Mouse (Mus musculus): Measurements from ENCODE around the gene Slc4a1ap. TPM values are rescaled to one million over a fixed set of nuclear protein-coding genes. Genes with fewer than 3 reads are reported as not detected.
"Not testable (repeated sequence)": the region's sequence is repeated elsewhere in the genome, so short reads cannot be mapped to it uniquely, and the experiment has no call there.

Slc4a1ap gene
- total RNA-seq, 4 experiments from 2014 or later, result 48.2 to 53.6 (median 51.4) TPM

DNA sequence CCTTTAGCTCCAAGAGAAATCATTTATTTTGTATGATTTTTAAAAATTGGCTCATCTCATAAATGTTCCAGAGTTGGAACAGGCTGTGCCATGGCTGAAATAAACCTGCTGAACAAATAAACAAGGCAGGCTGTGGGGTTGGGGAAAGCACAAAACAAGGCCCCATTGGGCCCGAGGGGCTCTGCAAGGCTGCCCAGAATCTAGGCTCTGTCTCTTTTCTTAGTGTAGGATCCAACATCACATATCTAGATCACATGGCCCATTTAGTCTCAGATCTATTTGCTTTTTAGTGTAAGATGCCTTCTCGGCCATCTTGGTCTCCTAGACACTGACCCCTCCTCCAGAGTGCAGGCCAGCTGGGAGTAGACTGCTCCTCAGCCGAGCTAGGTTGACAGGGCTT is 39.7 kb downstream of the Slc4a1ap start:
- no peak for DNase-seq (ENCODE audit: low spot score in 2 of 2)

DNA sequence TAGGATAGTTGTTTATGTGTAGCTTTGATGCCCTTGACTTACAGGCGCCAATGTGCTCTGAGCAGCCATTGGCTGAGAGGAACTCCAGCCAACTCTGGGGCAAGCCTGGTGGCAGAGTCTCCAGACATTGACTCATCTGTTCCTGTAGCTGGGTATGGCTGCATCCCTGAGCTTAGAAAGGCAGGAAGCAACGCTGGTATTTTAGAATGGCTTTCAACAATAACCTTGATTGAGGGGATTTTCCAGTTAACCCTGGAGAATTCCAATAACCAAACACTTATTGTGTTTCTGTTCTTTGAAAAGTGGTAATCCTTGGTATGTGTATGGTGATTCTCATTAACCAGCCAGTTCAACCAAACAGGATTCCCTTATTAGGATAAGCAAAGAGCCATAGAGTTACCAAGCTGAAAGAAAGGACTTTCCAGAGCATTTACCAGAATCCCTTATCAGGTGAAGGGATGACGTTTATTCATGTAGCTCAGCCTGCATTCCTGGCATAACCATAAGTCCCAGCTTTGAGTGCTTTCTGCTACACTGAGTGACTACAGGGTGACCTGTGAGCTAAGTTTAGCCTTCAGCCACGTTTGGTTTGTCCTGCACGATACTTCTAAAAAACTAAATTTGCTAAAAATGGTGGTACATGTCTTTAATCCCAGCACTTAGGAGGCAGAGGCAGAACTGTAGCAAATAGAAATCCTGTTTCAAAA is 41.3 kb downstream of the Slc4a1ap start:
- no peak for DNase-seq (ENCODE audit: low spot score in 2 of 2)

DNA sequence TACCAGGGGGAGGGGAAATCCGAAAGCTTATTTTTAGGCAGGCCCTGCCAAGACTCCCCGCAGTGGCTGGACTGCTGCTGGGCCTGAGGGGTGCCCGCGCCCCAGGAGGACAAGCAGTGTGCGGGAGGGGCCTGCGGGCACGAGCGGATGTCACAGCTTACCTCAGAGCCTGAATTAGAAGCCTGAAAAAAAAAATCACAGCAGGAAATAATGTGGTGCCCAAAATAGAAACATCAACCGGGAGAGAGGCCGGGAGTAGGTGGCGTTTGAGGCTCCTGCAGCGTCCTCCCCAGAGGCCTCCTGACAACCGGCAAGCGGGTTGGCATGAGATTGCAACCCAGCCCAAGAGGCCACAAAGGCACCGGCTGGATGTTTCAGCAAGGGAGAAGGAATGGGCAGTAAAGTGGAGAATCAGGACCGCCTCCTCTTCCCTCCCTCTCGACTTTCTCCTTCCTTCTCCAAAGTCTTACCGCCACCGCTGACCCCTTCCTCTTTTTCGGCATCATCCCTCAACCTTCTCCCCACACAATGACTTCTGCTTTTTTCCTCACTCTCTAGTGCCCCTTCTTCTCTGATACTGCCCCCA is 44.3 kb downstream of the Slc4a1ap start:
- peak in 1 of 2 experiments; percentile 67 for DNase-seq (ENCODE audit: low spot score in 2 of 2)

DNA sequence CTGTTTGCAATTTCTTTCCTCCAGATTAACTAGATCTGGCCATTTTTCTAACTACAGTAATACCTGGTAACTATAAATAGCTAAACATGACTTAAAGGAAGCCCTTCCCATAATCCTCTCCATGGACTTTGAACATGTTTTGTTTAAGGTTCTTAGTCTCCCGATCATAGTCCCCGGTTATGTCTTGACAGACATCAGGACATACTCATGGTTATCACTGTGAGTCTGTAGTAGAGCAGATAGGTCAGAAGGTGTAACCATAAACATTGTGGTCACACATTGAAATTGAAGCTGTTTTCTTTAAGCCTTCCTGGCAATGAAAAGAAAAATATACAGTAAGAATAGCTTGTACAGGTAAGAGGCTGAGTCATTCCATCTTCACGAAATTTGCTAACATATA is 46.9 kb downstream of the Slc4a1ap start:
- no peak for DNase-seq (ENCODE audit: low spot score in 2 of 2)

DNA sequence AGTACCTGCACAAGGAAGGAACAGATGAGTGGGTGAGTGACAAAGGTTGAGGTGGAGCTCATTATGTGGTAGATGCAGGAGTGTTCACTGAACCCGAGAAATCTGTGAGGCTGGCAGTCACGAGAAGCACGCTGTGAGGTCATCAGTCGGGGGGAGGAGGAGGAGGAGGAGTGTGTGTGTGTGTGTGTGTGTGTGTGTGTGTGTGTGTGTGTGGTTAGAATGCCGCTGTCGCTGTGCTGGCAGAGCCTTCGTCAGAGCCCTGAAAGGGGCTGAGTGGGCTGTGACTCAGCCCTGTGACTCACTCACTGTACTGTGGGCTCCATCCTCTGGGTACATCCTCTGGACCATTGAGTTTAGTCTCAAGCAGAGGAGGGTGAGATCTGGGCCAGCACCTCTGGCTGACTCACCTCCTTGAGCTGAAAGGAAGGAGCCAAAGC is 49.8 kb downstream of the Slc4a1ap start:
- peak in 1 of 2 experiments; percentile 89 for DNase-seq (ENCODE audit: low spot score in 2 of 2)

DNA sequence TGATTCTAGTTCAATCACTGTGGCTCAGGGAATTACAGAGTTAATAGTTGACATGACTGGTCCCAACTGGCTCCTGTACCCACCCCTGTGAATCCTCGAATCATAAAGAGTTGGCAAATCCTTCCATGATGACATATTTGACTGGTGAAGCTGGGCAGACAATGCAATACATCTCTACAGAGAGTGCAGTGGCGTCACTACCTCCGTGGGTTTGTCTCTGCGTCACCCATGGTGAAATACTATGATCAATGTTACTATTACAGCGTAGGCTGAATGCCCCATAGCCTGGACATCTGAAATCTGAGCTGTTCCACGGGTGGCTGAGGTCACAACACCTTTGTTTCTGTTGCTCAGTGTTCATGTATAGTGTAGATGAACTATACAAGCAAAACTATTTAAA is 54.5 kb downstream of the Slc4a1ap start:
- DNase-seq (ENCODE audit: low spot score in 2 of 2), result no peak

DNA sequence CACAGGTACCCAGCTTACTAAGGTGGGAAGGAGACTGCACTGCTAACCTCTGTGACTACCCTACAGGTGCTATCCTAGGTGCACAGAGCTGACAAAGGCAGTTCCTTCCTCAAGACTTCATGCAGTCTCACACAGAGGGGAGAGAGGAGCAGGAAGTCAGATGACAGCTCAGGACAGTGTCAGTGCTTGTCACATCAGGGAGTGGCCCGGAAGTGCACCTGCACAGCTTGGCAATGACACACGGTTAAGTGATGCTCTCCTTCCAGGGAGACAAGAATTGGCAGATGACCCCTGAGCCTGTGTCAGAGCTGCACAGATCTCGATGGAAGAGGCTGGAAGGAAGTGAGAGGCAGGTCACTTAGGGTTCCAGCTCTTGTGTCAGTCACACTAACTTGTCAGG is 55.1 kb downstream of the Slc4a1ap start:
- no peak for DNase-seq (ENCODE audit: low spot score in 2 of 2)

DNA sequence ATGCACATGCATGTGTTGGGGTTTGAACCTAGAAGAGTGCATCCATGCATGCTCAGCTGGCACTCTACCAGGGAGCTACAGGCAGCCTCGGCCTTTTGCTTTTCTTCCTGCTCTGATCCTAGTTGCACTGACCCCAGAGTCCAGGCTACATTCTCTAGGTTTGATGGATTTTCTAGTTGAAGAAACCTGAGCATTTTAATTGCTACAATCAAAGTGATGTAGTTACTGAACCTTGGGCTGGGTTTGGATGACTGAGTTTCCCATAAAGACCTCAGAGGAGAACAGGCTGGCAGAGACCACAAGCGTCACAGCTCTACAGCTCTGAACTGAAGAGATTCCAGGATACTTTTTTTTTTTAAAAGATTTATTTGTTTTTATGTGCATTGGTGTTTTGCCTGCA is 56.5 kb downstream of the Slc4a1ap start:
- no peak for DNase-seq (ENCODE audit: low spot score in 2 of 2)

DNA sequence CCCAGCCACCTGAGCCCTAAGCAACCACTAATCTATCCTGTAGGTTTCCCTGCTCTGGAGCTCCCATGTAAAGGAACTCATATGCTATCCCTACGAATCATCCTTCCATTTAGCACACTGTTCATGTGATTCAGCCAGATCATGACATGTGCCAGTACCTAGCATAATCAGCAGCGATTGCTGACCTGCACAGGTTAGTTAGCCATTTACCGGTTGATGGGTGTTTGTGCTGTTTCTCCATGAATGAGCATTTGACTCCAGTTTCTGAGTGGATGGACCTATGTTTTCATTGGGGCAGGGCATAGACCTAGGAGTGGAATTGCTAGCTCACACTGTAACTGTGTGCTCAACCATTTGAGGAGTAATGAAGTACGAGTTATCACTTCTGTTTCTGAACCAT is 58.7 kb downstream of the Slc4a1ap start:
- DNase-seq (ENCODE audit: low spot score in 2 of 2), result no peak

DNA sequence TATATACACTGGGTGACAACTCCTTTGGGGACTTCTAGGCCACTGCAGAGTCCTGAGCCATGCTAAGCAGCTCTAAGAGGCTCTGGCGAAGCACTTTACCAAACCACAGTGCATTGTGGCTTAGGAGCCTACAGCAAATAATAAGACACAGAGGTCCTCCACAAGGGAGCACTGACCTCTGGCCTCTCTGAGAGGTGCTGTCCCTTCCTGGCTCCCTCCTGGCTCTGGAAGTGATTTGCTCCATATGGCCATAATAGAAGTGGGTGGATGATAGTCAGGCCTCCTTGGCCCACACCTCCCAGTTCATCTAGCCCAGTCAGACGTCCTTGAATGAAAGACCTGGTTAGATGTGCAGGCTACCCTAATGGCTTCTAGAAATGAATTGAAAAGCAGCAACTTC is 61.2 kb downstream of the Slc4a1ap start:
- no peak for DNase-seq (ENCODE audit: low spot score in 2 of 2)

DNA sequence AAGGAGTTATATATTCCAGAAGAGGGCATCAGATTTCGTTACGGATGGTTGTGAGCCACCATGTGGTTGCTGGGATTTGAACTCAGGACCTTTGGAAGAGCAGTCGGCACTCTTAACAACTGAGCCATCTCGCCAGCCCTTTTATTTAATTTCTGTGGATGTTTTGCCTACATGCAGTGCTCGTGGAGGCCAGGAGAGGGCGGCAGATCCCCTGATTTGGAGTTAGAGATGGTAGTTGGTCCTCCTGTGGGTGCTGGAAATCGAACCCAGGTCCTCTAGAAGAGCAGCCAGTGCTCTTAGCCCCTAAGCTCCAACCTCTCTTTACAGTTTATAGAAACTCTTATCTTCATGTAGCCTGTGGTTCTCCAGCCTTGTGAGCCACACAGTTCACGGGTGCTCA is 61.9 kb downstream of the Slc4a1ap start:
- not testable (repeated sequence) for DNase-seq (ENCODE audit: low spot score in 2 of 2)

DNA sequence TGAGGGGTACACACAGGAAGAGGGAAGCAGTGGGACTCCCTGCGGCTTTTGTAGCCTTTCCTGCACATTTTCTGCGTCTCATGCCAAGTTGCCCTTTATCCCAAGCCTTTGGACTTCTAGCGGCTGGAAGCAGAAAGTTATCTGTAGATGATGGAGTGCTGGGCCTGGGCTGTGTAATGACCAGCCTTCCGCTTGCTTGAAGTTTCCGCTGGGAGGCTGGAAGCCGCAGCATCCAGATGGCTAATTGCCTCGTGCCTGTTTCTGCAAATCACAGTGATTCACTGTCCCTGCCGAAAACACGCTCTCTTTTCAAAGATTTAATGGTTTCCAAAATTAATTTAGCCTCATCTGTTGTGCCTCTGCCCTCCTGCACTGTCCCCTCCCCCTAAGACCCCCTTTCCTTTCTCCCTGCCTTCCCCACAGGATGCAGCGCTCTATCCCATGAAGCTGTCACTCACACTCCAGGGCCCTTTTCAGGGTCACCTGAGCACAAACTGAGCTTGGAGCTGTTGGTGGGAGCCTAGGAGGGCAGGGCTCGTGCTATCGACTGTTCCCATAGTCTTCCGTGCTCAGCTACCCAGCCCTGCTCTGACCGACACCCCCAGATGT is 63.0 kb downstream of the Slc4a1ap start:
- peak in 1 of 2 experiments; percentile 32 for DNase-seq (ENCODE audit: low spot score in 2 of 2)

DNA sequence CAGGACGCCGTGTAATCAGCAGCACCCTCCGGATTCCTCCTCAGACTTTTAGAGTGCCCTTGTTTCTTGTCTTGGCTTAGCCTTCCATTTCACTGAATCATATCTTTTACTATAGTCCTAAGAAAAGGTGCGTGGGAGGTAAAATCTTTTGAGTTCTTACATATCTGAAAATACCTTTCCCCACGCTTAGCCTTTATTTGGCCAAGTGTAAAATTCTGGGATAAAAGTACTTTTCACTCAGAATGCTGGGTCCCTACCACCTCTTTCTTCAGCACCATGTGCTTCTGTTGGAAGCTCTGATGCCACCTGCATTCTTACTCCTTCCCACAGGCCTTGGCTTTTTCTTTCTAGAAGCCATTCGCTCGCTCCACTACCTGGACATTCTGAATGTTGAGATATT is 64.3 kb downstream of the Slc4a1ap start:
- DNase-seq (ENCODE audit: low spot score in 2 of 2), result peak in 1 of 2 experiments; percentile 25

DNA sequence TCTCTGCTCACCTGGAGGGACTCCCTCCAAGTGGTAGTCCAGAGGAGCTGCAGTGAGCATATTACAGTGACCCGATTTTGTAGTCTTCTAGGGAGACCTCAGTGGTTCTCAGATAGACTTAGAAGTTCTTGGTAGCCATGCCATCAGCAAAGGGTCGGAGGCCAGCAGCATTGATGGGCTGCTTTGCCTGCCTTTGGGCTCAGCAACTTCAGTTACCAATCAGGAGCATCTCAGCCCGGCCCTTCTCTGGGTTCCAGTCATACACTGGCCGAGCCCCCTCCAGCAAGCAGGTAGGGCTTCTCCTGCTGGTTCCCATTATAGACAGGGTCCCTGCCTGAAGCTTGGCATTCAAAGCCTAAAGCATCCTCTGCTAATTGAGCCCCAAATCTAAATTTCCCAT is 69.1 kb downstream of the Slc4a1ap start:
- DNase-seq (ENCODE audit: low spot score in 2 of 2), result no peak

DNA sequence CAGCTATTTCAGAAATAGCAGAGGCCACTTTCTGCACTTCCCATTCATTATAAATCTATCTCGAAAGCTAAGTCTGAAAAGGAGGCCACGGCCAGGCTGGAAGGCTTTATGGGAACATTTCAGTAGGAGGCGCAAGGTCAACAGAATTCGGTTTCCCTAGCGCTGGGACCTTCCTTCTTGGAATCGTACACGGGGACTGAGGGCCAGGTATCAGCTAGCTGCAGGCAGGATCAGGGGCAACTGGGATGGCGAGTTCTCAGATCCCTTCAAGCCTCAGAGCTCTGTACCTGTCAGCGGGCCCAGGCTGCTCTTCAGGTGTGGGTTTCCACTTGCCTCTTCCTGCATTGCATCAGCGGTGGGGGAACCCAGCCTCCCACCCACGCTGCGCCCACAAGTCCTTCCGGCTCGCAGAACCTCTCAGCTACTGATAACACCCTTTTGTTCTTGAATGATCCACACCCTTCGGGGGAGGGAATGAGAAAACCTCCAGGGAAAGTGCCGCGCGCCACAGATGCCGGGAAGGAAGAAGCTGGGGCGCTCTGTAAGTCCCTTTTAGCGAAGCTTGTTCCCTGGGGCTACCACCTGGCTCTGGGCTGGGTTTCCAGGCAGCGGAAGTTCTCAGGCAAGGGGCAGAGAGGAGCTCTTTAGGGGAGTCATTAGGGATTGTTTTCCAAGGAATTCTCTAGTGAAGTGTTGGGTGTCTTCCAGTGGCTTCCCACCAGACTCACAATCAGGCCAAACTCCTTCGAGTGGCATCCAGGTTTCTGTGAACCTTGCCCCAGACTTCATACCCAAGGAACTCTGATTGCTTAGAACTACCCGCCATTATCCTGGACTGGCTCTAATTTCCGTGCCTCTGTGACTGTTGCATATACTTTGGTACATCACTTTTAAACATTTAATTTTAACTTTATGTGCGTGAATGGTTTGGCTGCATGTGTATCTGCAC is 70.0 kb downstream of the Slc4a1ap start, which contains the start of gene Mrpl33:
Gene Mrpl33 (plus strand): TSS at position 455 of the 949 bp plus-strand sequence.
- DNase-seq (ENCODE audit: low spot score in 2 of 2), result peak in 1 of 2 experiments; percentile 37

DNA sequence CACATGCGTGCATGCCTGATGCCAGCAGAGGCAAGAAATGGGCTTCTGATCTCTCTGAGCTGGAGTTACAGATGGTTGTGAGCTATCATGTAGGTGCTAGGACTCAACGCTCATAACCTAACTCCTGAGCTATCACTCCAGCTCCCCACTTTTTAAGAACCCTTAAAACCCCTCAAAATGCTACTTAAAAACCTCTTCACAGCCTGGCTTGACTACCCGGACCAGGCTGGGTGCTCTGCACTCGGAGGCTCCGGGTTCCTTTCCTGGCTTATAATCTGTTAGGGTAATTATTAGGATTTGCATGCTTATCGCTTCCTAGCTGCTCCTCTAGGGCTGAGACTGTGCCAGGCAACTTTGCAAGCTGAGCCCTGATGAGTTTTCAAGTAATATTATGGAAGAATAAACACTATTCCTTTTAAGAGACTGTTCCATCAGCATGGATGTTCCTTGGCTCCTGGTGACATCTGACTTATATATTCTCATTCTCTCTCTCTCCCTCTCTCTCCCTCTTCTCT is 70.7 kb downstream of the Slc4a1ap start:
- DNase-seq (ENCODE audit: low spot score in 2 of 2), result no peak

DNA sequence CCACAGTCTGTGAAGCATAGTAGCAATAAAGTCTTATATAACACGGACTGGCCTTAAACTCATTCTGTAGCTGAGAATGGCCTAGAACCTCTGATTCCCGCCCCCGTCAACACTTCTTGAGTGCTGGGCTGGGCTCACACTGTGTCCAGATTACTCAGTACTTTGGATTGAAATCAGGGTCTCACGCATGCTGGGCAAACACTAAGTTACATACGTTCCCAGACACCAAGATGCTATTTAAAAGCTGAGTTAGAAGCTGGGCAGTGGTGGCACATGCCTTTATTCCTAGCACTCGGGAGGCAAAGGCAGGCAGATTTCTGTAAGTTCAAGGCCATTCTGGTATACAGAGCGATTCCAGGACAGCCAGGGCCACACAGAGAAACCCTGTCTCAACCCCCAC is 71.3 kb downstream of the Slc4a1ap start:
- DNase-seq (ENCODE audit: low spot score in 2 of 2), result no peak

DNA sequence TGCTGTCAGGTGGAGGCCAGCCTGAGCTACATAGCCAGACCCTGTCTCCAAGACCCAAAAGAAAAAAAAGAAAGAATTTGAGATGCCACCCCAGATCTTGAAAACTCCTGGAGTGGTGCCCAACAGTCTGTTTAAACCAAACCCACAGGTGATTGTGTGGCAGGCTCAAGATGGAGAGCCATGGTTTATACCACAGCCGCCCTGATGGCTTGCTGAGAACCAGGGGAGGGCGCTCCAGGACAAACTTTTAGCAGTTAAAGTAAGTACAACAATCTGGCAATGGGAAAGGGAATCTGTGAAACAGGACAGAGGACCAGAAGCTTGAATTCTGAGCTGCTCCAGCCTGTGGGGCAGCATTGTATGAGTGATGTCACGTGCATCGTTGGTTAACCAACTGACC is 71.8 kb downstream of the Slc4a1ap start:
- no peak for DNase-seq (ENCODE audit: low spot score in 2 of 2)

DNA sequence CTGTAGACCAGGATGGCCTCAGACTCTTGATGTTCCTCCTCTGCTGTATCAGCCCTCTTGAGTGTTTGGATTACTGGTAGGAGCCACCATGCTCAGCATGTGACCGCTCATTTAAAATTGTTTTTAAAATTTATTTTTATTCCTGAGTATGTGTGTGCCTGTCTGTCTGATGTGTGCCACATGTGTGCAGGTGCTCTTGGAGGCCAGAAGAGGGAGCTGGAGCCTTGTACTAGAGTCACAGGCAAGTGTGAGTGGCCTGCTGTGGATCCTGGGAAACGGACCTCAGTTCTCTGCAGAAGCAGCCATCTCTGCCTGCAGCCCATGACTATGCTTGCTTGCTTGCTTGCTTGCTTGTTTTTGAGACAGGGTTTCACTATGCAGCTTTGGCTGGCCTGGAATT is 72.4 kb downstream of the Slc4a1ap start:
- DNase-seq (ENCODE audit: low spot score in 2 of 2), result no peak

DNA sequence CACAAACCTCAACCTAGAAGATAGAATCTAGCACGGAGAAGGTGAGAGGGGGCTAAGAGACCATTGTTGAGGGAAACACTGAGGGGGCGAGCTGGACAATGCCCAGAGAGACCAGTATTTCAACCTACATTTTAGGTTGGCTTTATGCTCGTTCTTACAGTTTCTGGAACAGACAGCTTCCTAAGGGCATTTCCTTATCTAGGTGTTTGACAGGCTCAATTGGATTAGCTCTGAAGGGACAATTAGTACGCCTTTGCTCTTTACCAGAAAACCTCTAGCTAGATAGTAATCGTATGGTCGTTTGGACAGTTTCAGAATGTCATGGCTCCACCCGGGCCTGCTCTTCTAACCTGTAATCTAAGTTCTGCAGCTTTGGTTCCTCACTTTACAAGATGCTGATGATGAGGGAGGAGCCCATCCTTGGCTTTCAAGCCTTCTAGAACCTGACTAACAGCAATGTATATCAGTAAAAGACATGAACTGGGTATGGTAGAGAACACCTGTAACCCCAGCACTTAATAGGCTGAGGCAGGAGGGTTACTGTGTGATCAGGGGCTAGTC is 74.4 kb downstream of the Slc4a1ap start:
- no peak for DNase-seq (ENCODE audit: low spot score in 2 of 2)

DNA sequence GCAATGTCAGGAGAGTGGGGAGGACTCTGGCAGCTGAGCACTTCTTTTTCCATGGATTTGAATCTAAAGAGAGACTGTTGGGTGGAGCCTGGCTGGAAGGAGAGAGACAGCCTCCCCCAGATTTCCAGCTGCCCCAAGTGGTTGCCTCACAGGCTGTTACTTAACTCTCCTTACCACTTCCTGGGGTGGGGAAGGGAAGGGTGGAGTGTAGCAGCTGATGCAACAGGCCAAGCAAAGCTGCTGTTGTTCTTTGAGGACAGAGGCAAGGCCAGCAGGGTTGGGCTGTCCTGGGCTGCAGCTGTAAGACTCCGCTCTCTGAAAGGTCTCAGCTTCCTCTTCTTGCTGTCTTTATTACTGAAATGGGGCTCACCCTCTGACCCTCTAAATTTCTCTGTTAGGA is 75.6 kb downstream of the Slc4a1ap start:
- peak in 1 of 2 experiments; percentile 71 for DNase-seq (ENCODE audit: low spot score in 2 of 2)

Measured in left cerebral cortex, adult 8-10 months (tissue).